Mouse (Mus musculus) cerebellum, postnatal 14 days (tissue): ENCODE measurements around the gene Olfr384.
"Not testable (repeated sequence)": the region's sequence is repeated elsewhere in the genome, so short reads cannot be mapped to it uniquely, and the experiment has no call there.

ENCODE experiments used
- DNase-seq, 2 experiments: peaks; one replicate each; pipeline ENCODE4 v3.0.0; 2021; ENCODE audit warnings: mixed read lengths in 2 of 2

Olfr384 gene

DNA sequence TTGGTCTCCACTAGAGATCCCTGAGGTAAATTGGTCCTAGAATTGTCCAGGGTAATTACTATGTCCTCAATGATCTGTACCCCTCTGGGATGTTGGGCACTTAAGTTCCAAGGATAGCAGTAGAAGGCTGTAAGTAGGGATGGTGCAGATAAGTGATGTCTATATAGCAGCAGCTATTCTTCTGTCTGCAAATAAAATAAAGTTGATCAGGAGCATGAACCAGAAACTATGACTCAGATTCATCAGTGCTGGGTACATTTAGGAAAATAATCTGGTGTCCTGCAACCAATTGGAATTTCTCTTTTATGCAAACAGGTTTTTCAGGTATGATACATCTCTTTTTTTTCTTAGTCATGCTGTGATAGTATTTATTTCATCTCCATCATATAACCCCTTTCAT lies at the start of gene Olfr384:
TSS of gene Olfr384 (plus strand) at position 301 of the 400 bp plus-strand sequence.
- DNase-seq = no peak

DNA sequence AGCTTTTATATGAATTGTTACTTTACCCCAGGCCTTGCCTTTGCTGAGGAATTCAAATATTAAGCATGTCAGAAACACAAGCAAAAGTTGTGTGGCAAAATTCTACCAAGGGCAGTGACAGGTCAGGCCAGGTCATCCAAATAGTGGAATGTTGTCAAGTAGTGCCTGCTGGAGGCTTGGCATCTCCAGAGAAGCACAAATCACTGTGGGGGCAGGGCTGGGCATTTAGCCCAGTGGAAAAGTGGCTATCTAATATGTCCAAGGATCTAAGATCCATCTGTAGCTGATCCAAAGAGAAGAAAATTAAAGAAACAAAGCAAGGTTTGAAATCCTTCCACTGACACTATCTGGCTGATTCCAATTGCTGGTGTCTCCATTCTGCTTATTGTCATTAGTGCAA lies 18.5 kb upstream of the Olfr384 start:
- peak; percentile 48 to 75 for DNase-seq

DNA sequence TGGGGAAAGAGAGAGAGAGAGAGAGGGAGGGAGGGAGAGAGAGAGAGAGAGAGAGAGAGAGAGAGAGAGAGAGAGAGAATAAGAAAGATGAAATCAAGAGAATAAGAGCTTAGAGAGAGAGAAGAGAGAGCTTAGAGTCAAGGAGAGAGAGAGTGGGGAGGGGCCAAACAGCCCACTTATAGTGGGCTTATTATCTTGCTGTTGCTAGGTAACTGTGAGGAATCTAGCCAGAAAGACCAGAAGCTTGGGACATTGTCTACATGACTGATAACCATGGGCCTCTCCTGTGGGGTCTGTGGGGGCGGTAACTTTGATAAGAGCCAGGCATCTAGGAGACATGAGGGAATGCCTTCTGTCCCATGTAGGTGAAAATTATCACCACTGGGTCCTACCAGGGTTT lies 15.2 kb upstream of the Olfr384 start:
- not testable (repeated sequence) for DNase-seq

DNA sequence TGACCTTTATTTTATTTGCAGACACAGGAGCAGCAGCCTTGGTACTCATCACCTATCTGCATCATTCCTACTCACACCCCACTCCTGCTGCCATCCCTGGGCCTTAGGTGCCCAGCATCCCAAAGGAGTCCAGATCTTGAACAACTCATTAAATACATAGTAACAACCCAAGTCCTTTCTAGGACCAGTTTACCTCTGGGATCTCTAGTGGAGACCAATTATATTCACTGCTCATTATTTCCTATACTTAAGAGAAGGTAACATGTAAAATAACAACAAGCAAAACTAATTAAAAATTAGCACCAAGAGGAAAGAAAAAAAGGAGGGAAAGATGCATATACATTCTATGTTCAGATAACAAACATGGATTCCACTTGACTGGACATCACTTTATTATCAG lies 5.5 kb upstream of the Olfr384 start, which contains the start of gene Olfr385:
TSS of gene Olfr385 (minus strand) at position 101 of the 400 bp plus-strand sequence.
- no peak for DNase-seq
